8 mouse cellular contexts compared by ENCODE assay signal in genomic region chr16:75779271-75779670, GRCm38 (mm10). TPM values are rescaled to one million over a fixed set of nuclear protein-coding genes. Genes with fewer than 3 reads are reported as not detected.
DNase-seq lines count a peak whose midpoint lies in the region; ATAC-seq and TF ChIP-seq lines count a peak whose summit lies in the region.

No protein-coding gene starts in this region.

- H3K4me2 ChIP-seq in hindbrain, postnatal 0 days (ENCODE audit: low read depth, low read length), result no peak overlapping the region
- no peak overlapping the region for H3K4me2 ChIP-seq in hindbrain, embryonic 12.5 days (replicated peaks)

- H3K9me3 ChIP-seq in hindbrain, postnatal 0 days (ENCODE audit: low read length), result no peaks in the 10 kb centered on the region
- H3K9me3 ChIP-seq in hindbrain, embryonic 12.5 days (replicated peaks), result no peaks in the 10 kb centered on the region

- no peak for ATAC-seq in hindbrain, postnatal 0 days
- ATAC-seq in hindbrain, embryonic 12.5 days (ENCODE audit: low FRiP score), result no peak
- peak; percentile 32 to 64; a peak in 1 of 4 replicates for ATAC-seq in hematopoietic stem cell, adult 5-6 weeks (replicated peaks in 1 of 2; ENCODE audit: insufficient read depth in 1 of 2, low FRiP score in 2 of 2, low TSS enrichment in 1 of 2, low read depth in 1 of 2, poor library complexity in 2 of 2, severe bottlenecking in 2 of 2)

- H3K4me3 ChIP-seq in hindbrain, postnatal 0 days (ENCODE audit: low read length), result no peak overlapping the region
- H3K4me3 ChIP-seq in hindbrain, embryonic 12.5 days, result no peak overlapping the region

- TF ChIP-seq CTCF in hindbrain, postnatal 0 days (IDR thresholded peaks at IDR 0.05; ENCODE audit: low read depth), result peak; percentile 77

- H3K9ac ChIP-seq in hindbrain, postnatal 0 days (replicated peaks; ENCODE audit: low read length), result no peak overlapping the region
- H3K9ac ChIP-seq in hindbrain, embryonic 12.5 days, result no peak overlapping the region

- no peak overlapping the region for H3K27ac ChIP-seq in hindbrain, postnatal 0 days
- H3K27ac ChIP-seq in hindbrain, embryonic 12.5 days, result no peak overlapping the region

- H3K27me3 ChIP-seq in hindbrain, postnatal 0 days (ENCODE audit: insufficient read depth, low read length), result no peaks in the 10 kb centered on the region
- no peaks in the 10 kb centered on the region for H3K27me3 ChIP-seq in hindbrain, embryonic 12.5 days

- WGBS in hindbrain, postnatal 0 days, result 38% methylated on average over 1 of the region's 1 CpGs
- 60% methylated on average over 1 of the region's 1 CpGs for WGBS in hindbrain, embryonic 12.5 days

- no peaks in the 10 kb centered on the region for H3K36me3 ChIP-seq in hindbrain, postnatal 0 days (ENCODE audit: insufficient read depth, low read length)
- H3K36me3 ChIP-seq in hindbrain, embryonic 12.5 days, result no peaks in the 10 kb centered on the region

- DNase-seq in hindbrain, postnatal 0 days (ENCODE audit: low spot score), result peak; percentile 76
- peak; percentile 51 for DNase-seq in A20 (ENCODE audit: low read depth, low spot score)
- DNase-seq in Muller cell, postnatal 12 days (ENCODE audit: inconsistent ontology term), result peak; percentile 21
- no peak for DNase-seq in layer of hippocampus, postnatal 10 days (ENCODE audit: low spot score in 2 of 2)
- no peak for DNase-seq in spleen, postnatal 10 days (ENCODE audit: low spot score in 2 of 2)
- no peak for DNase-seq in left cerebral cortex, adult 11 months (ENCODE audit: low spot score)

- H3K4me1 ChIP-seq in hindbrain, postnatal 0 days (ENCODE audit: insufficient read depth, low read length), result no peaks in the 10 kb centered on the region
- no peaks in the 10 kb centered on the region for H3K4me1 ChIP-seq in hindbrain, embryonic 12.5 days

RNA-seq across cellular contexts. Expression of gene Hspa13, which starts 12.4 kb away (rescaled TPM):
- total RNA-seq in hindbrain, postnatal 0 days (2014; rRNA removed), result 36.4 and 38.2 TPM in 2 replicates
- 38.1 and 40.4 TPM in 2 replicates for polyA plus RNA-seq in hindbrain, postnatal 0 days (2015; fragmentation: Nextera tagmentation; extraction: Ambion mirVana)
- 40.4 and 41.6 TPM in 2 replicates for polyA plus RNA-seq in hindbrain, embryonic 12.5 days (2016; fragmentation: Nextera tagmentation; extraction: Ambion mirVana)
- 27.0 and 29.5 TPM in 2 replicates for total RNA-seq in hematopoietic stem cell, adult 5-6 weeks (2017)
- 10 to 100 TPM; 39.9 to 42.4 TPM for total RNA-seq in layer of hippocampus, postnatal 10 days (2021)

Comparison
In these comparisons a context has a peak if more than half of its experiments do, and no peak if none do; other contexts are left out.
1. ATAC-seq: peak in hematopoietic stem cell, adult 5-6 weeks (2 of 2); none in hindbrain, postnatal 0 days (single experiment) and hindbrain, embryonic 12.5 days (single experiment).
2. DNase-seq: peak in hindbrain, postnatal 0 days (single experiment), A20 (single experiment) and Muller cell, postnatal 12 days (single experiment); none in layer of hippocampus, postnatal 10 days (0 of 2), spleen, postnatal 10 days (0 of 2) and left cerebral cortex, adult 11 months (single experiment).